Mouse (Mus musculus): ENCODE measurements around the gene Xbp1.
"Not testable (repeated sequence)": the region's sequence is repeated elsewhere in the genome, so short reads cannot be mapped to it uniquely, and the experiment has no call there.

The Xbp1 gene

DNA sequence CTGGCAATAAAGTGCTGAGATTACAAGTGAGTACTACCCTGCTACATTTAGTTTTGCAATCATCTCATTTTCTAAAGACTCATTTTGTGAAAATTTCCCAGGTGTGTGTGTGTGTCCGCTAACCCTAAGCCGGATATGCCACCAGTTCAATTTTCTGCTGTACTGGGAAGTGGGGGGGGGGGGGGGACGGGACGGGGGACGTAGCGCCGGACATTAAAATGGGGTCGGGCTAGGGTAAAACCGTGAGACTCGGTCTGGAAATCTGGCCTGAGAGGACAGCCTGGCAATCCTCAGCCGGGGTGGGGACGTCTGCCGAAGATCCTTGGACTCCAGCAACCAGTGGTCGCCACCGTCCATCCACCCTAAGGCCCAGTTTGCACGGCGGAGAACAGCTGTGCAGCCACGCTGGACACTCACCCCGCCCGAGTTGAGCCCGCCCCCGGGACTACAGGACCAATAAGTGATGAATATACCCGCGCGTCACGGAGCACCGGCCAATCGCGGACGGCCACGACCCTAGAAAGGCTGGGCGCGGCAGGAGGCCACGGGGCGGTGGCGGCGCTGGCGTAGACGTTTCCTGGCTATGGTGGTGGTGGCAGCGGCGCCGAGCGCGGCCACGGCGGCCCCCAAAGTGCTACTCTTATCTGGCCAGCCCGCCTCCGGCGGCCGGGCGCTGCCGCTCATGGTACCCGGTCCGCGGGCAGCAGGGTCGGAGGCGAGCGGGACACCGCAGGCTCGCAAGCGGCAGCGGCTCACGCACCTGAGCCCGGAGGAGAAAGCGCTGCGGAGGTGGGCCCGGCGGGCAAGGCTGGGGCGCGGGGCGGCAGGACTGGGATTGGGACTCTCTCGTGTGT is at the start of gene Xbp1:
Gene Xbp1, plus strand, starts transcription at position 248 of the 854 bp plus-strand sequence.
- peak; percentile 98 to 99 for DNase-seq (ENCODE audit: low spot score in 2 of 2)

DNA sequence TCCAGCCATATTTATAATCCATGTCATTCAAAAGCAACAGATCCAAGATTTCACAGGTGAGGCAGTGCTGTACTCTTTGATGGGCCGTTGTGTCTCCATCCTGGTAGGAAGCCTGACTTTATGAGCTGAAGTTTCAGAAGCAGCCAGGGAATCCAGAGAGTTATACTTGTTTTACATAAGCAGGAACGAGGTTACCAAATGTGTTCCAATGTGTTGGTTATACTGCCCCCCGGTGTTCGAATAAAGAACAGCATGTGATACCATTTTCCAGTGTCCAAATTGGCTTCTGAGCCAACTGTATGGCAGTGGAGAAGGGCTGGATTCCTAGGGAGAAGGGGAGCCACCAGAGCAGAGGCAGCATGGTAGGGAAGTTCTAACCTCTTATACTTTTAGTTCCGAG is 46.3 kb upstream of the Xbp1 start:
- DNase-seq (ENCODE audit: low spot score in 2 of 2): peak; percentile 56 to 76

DNA sequence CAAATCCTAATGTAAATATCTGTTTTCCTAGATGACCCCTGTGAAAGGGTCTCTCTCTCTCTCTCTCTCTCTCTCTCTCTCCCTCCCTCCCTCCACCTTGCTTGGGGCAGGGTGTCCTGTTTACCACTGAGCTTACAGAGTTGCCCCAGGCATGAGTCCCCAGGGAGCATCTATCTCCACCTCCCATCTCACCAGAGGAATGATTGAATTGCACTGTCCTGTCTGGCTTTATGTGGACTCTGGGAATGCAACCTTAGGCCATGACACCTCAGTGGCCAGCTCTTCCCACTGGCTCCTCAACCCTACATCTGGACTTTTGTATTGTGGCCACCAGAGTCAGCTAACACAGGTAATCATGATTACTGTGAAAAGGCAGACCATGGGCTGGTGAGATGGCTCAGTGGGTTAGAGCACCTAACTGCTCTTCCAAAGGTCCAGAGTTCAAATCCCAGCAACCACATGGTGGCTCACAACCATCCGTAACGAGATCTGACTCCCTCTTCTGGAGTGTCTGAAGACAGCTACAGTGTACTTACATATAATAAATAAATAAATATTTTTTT is 44.8 kb upstream of the Xbp1 start:
- DNase-seq (ENCODE audit: low spot score in 2 of 2): not testable (repeated sequence)

DNA sequence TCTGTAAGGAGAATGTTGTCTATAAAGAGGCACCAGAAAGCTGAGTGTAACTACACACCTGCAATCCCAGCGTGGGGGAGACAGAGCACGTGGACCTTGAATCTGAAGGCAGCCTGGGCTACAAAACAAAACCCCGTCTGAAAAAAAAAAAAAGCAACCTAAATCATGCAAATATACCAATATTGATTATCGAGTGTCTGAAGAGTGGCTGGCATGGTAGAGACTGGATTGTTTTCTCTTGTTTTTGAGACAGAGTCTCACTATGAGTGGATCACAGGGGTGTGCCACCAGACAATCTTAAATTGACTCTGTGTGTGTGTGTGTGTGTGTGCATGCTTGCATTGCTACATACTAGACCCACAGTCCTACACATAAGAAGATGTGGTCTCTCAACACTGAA is 43.7 kb upstream of the Xbp1 start:
- no peak for DNase-seq (ENCODE audit: low spot score in 2 of 2)

DNA sequence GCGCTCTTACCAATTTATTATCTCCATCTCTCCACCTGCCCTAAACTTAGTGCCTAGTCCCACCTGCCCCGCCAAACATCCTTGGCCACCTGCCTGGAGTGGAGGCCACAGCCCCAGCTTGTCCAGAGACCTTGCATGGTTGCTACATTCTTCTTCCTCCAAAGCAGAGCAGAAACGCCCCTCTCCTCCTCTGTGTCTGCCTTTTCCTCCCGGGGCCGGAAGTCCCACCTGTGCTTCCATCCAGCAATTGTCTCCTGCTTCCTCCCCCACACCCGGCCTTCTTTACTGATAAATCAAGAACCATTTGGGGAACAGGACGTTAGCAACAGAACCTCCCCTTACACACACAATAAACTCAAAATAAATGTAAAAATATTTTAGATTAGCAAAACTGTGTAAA is 42.3 kb upstream of the Xbp1 start:
- DNase-seq (ENCODE audit: low spot score in 2 of 2): no peak

DNA sequence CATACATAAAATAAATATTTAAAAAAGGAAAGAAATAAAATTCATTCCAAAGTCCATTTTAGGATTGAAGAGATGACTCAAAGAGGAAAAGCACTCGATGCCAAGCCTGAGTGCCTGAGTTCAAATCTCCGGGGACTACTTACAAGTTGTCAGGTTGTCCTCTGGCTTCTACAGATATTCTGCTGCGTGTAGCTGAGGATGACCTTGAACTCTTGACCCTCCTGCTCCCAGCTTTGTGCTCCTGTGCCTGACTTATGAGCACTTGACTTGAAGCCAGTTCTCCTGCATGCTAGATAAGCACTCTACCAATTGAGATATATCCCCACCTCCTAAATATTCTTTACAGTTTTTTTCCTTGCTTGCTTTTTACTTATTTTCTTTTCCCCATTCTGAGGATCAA is 41.6 kb upstream of the Xbp1 start:
- no peak for DNase-seq (ENCODE audit: low spot score in 2 of 2)

DNA sequence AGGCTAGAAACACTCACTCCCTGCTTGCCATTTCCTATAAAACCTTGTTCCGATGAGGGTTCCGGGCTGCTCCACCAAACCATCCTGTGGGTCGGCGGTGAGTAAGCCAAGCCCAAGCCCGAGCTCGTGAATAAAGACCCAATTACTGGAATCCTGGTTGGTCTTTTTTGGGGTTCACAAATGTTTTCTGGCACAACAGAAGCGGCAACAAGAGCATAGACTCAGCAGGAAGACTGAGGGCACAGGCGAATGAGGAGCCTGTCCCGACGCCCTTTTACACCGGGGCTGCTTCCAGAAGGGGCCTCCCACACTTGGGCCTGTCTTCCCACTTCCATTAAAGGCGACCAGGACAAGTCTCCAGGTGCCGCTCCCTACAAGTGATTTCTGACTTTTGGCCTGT is 37.9 kb upstream of the Xbp1 start:
- DNase-seq (ENCODE audit: low spot score in 2 of 2): no peak

DNA sequence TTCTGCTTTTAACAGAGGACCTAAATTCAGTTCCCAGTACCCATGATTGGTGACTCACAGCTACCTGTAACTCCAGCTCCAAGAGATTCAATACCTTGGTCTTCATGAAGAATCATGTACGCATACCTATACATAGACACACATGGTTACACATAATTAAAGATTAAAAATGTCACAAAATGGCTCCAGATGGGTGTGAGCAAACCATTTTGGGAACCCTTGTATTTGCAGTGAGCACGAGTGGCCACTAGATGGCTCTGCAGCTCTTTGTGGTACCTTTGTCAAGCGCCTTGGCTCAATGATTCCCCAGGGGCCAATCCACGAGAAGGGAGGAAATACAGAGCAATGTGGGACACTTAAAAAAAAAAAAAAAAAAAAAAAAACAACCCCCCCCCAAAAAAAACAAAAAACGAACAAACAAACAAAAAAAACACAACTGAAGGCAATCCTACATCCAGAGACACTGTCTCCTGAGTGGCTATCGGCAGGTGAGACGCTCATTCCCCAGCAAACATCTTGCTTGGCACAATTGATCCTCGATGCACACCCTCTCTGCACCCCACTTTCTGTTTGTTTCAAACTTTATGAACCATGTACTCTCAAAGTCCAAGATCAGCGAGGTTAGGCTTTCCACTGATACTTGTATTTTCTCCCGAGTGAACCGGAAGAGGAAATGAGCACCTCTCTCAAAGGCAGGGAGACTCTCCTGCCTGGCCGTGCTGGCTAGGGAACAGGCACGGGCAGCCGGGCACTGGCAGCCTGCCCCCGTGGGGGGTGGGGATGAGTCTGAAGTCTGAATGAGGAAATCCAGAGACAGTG is 35.1 kb upstream of the Xbp1 start:
- peak; percentile 89 to 91 for DNase-seq (ENCODE audit: low spot score in 2 of 2)

DNA sequence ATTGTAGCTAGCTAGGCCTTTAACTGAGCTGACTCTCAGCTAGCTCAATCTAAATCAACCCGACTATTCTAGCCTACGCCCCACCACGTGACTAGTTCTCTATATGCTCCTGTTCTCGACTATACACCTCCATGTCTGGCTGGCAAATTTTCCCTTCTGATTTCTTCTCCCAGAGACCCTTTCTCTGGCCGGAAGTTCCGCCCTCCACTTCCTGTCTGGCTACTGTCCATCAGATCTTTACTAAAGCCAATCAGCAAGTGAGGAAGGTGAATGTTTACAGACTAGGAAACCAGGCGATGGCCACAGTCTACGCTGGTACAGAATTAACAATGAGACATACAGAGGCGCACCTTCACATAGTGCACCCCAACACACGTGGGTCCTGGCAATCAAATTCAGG is 31.0 kb upstream of the Xbp1 start:
- DNase-seq (ENCODE audit: low spot score in 2 of 2): not testable (repeated sequence)

DNA sequence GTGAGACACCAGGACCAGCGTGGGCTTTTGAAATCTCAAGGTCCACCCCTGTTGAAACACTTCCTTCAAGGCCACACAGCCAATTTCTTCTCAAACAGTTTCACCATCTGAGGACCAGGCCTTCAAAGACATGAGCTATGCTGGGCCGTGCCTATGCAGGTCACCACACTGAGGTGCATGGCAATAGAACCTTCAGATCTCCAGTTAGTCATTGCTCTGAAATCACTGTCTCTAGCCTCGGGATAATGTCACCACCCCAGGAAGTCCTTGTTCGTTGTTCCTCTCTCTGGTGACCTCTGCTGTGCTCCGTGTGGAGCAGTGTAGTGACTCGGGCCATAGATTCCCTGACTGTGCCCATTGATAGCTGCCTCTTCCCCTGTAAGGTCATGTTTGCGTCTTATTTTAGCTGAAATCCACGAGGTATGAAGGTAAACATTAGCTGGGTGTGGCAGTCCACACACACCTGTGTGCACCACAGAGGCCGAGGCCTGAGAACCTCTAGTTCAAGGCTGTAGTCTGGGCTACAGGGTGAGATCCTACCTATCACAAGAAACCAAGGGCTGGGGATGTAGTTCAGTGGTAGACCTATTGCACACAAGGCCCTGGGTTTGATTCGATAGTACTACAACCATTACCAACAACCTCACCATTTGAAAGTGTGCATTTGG is 29.3 kb upstream of the Xbp1 start:
- DNase-seq (ENCODE audit: low spot score in 2 of 2): no peak

DNA sequence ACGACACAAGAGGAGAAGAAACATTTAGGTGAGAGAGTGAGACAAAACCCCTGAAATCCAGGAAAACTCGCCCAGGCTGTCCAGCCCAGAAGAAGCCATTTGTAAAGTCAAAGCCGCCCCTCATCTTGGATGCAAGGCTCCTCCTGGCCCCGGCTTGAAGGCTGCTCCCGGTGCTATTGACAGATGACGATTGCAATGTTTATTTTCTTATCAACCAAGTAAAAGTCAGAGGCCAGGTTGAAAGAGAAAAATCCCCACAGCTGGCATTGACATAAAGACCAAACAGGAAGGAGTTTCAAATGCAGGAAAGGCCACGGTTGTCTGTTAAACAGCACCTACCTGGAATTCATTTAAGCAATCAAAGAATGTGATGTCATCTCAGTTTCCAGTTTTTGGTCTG is 28.5 kb upstream of the Xbp1 start:
- DNase-seq (ENCODE audit: low spot score in 2 of 2): no peak

DNA sequence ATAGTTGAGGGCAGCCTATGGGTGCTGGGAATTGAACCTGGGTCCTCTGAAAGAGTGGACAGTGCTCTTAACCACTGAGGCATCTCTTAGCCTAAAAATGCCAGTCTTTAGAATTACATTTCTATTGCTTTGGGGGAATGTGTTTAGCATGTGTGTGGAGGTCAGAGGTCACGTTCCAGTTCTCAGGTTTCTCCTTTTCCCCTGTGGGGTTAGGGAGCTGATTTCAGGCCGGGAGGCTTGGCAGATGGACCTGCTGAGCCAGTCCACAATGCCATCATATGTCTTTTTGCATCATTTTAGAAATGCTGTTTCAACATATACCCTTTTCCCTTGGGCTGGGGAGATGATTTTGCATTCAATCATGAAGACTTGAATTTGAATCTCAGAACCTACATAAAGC is 26.6 kb upstream of the Xbp1 start:
- no peak for DNase-seq (ENCODE audit: low spot score in 2 of 2)

DNA sequence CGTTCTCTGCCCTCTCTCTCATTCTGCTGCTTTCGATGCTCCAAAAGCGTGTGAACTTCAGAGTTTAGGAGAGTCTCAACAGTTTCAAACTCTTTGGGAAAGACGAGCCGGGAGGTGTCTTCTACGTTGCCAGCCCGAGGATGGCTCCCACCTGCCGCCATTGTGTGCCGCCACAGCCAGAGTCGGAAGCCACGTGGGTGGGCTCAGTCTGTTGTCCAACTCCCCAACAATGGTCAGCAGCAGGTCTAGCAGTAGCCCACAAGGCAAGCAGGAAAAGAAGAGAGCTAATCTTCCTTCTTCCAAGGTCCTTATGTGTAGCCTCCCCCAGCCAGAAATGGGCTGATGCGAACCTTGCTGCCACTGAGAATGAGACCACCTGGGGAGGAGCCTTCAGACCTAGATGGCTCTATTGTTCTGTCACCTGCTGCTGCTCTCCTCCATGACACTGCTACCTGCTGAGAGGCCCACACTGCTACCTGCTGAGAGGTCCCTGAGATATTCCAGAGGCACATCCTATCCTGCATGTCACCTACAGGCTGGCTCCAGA is 25.1 kb upstream of the Xbp1 start:
- no peak for DNase-seq (ENCODE audit: low spot score in 2 of 2)

DNA sequence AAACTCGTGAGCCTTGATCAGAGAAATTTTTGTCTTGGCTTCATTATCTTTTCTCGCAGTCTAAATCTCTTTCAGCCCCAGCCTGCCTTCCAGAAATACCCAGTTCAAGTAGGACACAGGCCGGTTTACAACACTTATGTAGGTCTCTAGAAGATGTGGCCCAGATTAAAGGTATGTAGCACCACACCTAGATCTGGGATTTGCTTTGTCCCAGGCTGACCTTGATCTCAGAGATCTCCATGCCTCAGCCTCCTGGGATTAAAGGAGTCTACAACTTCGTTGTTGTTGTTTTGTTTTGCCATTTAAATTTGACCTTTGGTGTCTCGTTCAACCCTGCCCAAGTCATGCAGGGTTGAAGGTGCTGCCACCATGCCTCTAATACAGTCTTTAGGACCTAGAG is 24.6 kb upstream of the Xbp1 start:
- no peak for DNase-seq (ENCODE audit: low spot score in 2 of 2)

DNA sequence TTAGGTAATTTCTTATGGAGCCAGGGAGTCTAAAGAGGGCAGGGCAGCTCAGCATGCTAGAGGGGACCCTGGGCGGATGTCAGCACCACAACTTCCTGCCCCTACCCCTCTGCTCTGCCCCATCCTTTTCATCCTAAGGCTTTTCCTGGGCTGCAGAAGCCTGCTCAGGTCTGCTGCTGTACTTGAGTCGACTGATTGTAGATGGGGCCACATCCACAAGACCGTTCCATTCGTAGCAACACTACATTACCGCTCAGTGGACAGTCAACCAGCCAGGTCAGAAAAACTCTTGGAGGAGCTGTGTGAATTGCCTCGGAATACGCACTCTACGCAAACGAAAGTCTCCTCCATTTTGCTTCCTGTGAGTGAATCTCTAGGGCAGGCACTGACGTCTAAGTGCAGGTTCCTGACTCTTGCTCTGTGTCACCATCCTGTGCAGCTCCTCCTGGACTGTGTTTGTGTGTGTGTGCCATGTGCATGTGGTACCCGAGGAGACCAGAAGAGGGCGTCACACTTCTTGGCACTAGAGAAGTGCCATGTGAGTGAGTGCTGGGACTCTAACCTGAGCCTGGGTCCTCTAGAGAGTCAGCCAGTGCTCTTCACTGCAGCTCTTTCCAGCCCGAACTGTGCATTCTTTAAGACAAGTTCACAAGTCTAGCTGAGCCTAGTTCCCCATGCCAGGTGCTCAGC is 23.8 kb upstream of the Xbp1 start:
- DNase-seq (ENCODE audit: low spot score in 2 of 2): no peak

DNA sequence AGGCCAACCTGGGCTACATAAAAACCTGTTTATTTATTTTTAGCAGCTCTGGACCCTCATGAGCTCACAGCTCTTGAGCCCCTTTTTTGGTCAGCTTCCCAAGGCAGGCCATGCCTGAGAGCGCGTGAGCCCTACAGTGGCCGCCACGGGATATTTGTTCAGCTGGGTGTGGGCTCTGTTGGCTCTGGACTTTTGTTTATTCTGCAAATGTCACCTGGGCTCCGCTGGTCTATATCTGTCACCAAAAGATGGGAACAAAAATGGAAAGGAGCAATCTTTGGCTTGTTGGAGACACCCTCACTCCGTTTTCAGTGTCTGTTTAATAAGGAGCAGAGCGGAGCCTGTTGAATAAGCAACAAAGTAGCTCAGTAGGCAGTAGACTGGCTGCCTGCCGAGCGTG is 22.0 kb upstream of the Xbp1 start:
- DNase-seq (ENCODE audit: low spot score in 2 of 2): no peak

DNA sequence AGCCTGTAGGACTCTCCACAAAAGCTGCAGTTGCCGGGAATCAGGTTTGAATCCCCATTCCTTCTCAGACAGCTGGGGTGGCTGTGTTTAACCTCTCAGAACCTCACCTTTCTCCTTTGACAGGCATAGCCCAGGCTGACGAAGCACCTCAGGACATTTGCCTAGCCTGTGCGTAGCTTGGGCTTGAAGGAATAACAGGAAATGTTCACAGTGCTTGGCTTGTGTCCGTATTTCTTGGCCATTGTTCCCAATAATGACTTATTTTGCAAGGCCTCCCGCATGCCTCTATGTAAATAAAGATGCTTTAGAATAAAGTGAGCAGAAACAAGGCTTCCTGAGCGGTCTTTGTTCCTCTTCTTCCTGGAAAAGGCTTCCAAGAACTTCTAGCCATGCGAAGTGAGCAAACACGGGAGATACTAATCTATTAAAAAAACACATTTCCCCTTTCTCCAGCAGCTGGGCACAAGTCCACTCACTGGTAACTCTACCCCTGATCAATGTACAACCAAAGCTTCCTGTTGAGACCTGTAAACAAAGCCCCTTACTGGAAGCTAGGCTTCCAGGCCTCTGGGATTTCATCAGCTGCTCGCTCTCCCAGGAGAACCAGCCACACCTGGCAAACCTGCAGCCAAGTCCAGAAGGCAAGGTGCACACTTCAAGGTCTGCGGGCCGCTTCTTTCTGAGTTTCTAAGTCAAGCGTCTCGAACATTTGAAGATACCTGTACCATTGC is 21.4 kb upstream of the Xbp1 start:
- DNase-seq (ENCODE audit: low spot score in 2 of 2): no peak

DNA sequence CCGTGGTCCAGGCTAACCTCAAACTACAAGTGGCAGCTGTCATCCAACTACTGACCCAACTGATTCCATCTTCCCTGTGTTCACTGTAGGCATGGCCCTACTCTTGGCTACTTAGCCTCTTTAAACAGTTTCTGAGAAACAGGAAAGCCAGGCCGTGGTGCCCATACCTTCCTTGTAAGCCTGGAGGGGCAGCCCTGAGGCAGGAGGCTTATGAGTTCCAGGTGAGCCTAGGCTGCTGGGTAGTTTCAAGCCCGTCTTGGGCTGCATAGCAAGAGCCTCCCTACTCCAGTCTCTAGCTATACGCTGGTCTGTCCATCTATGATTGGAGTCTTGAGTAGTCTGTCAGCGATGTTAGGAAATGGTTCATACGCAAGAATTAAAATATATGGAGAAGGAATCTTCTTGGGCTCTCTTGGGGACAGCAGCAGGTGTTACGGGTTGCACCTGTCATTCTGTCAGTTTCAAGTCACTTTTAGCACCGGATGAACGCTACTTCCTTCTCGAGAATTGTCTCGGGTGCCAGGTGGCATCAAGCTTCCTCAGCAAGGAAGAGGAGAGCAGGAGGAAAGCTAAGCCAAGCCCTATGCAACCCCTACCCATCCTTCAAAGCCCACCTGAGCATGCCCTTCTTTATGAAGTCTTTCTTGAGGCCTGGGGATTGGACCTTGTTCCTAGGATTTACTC is 20.4 kb upstream of the Xbp1 start:
- DNase-seq (ENCODE audit: low spot score in 2 of 2): no peak

DNA sequence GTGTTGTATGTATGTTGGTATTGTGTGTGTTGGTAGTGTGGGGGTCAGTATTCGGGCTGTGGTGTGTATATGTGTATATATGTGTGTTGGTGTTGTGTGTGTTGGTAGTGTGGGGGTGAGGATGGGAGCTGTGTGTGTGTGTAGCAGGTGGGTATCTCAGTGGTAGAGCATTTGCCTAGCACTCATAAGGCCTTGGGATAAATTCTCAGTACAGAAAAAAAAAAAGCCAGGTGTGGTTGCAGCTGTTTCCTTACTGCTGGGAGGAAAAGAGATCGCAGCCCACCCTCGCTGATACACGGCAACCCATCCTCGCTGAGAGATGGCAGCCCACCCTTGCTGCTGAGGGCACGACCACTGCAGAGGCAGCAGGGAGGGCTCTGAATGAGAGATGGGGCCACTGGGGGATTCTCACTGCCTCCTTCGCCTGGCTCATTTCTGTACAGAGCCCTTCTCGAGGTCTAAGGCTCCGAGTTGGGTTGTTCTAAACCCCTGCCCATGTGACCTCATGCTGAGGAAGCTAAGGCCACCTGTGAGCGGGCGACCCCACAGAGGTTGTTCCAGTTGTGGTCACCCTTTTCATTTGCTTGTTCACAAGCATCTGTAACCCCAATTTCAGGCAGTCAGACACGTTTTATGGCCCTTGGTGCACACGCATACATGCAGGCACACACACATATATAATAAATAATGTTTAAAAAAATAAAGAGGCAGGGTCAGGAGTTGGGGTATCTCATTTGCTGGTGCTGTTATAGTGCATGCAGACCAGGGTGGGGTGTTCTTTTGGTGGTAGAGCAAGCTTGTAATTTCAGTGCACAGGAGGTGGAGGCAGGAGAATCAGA is 19.3 kb upstream of the Xbp1 start:
- DNase-seq (ENCODE audit: low spot score in 2 of 2): no peak
